Mouse (Mus musculus) cerebellum, adult 18-20 months (tissue): ENCODE results near the gene Trappc11.
"Not testable (repeated sequence)": the region's sequence is repeated elsewhere in the genome, so short reads cannot be mapped to it uniquely, and the experiment has no call there.

Source experiments
- DNase-seq, 2 experiments: peaks; one replicate each; pipeline ENCODE4 v3.0.0; 2021

The Trappc11 gene

DNA sequence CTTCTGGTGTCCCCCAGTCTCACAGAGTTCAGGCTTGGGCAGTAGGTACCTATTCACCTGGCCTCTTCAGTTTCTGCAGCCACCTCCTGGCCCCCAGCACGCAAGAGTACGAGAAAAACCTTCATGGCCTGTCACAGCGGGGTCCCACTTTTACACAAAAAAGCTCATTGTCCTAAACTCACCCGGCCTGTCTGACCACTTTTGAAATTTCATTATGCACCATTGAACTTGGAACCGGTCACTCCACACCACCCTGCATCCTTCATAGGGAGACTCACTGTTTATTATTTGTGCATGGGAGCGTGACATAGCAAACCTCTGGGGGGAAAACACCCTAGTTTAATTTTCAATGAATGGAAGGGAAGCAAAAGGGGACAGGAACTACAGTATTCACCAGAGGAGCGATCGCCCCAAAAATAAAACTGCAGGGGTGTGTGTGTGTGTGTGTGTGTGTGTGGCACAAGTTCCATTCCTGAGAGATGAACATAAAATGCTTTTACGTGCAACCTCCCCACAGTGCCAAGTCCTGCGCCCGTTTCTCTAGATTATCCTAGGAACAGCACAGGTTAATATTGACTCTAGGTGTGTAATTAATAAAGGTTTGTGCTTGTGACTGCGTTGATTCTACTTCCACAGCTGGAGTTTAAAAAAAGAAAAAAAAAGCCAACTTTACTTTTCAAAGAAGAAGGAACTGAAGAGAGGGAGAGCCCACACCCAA is 50.8 kb downstream of the Trappc11 start:
- no peak for DNase-seq

DNA sequence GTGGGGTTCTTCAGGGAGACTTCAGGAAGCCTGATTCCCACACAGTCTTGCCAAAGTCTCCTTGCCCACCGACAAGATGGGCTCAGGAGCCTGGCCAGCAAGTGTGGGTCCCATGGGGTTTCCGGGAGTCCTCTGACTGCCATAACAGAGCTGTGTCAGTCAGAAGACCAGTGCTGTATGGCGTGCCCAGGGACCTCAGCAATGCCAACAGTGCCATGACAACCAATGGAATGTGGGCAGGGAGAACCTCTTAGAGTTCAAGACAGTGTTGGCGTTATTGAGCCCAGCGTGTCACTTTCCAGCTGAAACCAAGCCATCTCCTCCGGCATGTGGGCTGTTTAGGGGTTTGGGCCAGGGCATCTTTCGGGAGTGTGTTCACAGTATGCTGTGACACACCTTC is 53.2 kb downstream of the Trappc11 start:
- DNase-seq = no peak

DNA sequence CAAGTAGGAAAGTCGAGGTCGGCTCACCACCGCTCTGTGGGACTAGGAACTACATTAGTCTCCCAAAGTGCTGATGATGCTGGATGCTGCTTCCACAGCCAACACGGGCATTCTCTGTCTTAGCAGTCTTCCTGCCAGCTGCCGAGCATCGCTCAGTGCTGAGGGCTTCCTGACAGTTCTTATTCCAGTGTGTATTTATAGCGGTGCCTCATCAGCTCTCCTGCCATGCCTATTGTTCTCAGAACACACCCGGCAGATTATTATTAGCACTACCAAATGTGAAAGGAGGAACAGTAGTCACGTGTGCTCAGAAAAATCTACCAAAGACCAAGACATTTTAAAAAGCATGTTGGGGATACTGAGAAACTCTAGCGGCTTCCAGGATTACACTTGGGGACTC is 71.6 kb downstream of the Trappc11 start:
- no peak for DNase-seq

DNA sequence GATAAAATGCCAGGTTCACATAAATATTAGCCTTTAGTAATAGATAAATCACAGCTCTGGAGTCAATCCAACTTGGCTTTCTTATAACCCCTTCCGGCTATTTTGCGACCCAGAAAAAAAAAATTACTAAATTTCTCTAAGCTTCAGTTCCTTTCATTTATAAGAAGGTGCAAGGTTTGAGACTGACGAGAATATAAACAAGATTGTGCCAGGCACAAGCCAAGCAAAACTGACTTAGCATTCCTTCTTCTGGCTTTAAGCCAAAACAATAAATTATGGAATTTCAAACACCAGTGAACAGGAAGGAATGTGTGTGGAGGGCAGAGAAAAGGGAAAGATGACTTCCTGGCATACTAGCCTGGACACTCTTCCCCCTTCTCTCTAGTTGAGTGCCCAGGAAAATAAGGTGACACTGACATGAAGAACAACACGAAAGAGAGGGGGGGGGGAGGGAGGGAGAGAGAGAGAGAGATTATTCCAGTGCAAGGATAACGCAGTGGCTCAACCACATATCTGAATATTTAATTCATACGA is 74.0 kb downstream of the Trappc11 start:
- DNase-seq = no peak

DNA sequence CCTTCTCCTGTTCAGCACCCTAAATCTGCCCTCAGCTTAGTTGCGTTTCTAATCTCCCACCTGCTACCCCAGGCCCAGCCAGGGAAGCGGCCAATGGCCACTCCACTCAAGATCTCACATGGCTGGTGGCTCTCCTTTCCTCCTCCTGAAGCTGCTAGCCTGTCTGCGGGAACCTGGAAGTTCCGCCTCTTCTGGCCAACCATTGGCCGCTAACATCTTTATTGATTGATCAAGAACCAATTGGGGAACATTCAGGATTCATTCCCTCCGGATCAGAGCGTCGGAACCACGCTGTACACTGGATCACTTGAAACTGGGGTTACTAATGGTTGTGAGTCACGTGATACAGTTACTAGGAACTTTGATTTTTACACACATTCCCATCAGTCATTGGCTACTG is 74.7 kb downstream of the Trappc11 start:
- DNase-seq = no peak

DNA sequence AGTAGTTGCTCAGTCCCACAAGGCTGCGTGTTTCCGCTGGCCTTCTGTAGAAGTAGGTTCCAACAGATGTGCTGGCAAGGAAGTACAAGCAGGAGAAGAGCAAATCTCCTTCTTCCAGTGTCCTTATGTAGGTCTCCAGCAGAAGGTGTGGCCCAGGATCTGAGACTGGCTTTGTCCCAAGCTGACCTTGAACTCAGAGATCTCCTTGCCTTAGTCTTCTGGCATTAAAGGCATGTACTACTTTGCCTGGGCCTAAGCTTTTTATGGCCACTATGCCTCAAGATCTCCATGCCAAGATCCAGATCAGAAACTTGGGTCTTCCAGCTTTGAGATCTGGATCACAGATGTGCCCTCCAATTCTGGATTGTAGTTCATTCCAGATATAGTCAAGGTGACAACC is 84.1 kb downstream of the Trappc11 start:
- not testable (repeated sequence) for DNase-seq

DNA sequence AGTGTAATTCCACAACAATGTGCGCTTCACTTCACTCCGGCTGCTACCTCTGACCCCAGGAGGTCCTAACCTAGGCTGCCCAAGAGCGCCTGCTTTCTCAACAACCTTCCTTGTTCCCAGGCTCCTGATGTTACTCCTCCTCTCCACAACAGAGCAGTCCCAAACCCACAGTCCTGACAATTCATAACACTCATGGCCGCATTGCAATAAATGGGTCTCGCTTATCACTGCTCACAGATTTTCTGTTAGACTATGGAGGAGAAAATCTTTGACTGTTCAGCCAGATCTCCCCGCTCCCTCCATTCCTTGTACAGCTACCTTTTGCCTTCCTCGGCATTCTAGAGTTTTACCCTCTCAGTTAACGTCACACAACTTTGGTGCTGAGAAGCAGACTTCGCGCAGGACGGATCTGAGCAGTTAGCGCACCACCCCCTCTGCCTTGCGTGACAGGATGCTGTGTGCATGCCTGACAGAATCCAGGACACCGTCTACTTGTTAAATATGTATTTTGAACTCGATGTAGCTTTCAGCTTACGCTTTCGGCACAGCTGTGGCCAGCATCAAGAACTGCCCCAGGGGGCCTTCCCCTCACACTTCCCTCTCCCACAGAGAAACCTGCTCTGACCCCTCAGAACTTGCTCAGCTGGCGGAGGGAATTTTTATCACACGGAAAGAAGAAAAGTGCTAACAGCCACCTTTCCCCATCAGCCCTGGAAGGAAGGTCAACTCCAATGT is 86.8 kb downstream of the Trappc11 start, which contains the start of gene Stox2:
Gene Stox2 (minus strand): TSS at position 51 of the 735 bp plus-strand sequence.
- DNase-seq = no peak
